Mouse (Mus musculus): ENCODE data around the gene Anapc5. TPM values are rescaled to one million over a fixed set of nuclear protein-coding genes. Genes with fewer than 3 reads are reported as not detected.

Anapc5 gene
- total and polyA plus RNA-seq, 3 experiments: 158 to 279 (median 196) TPM

DNA sequence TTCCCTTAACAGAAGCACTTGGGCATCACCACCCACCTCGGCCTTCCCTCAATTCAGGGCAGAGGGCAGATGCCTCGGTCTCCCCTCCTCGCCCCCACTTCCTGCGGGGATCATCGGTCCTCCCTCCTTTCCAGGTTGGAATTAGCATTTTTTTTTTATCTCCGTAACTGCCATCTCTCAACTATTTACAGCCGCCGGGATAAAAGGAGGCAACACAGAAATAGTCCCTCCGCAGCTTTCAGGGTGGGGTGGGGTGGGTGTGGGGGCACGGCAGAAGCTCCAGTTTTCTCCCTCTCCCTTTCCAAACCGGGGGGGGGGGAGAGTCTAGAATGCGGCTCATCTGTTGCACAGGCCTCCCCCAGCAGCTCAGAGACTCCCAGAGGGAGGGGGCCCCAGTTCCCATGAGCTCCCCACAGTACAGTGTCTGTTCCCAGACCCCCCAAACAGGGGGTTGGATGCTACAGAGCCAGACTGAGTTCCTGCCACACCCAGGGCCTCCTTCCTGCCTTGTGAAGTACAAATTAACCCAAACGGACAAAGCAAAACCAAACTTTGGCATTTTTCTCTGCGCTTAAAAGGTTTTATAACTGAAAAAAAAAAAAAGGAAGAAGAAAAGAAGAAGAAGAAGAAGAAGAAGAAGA, 45.4 kb downstream of the Anapc5 start:
- Histone ChIP-seq H3K9me3 (replicated peaks) (no peaks in the 10 kb centered on the region), H3K4me1 (ENCODE audit: insufficient read depth, low read depth, low read length) (peaks cover 44% of the 10 kb centered on the region), H3K4me3 (ENCODE audit: low read depth, low read length) (no peak overlapping the region; the same call in 1 of the 2 replicates), H3K27me3 (ENCODE audit: insufficient read depth, low read length) (peaks cover 6% of the 10 kb centered on the region; the same call in 1 of the 2 replicates), H3K36me3 (replicated peaks) (peaks cover 39% of the 10 kb centered on the region)
- no peak for TF ChIP-seq CTCF (IDR thresholded peaks at IDR 0.05; ENCODE audit: low read depth, low read length)
- no peak for TF ChIP-seq GATA1 (IDR thresholded peaks at IDR 0.05; ENCODE audit: borderline replicate concordance, low read length)
- no peak for ATAC-seq (ENCODE audit: extremely low read depth, insufficient number of reproducible peaks, low FRiP score, poor library complexity, severe bottlenecking)
- DNase-seq (ENCODE audit: low spot score): no peak

DNA sequence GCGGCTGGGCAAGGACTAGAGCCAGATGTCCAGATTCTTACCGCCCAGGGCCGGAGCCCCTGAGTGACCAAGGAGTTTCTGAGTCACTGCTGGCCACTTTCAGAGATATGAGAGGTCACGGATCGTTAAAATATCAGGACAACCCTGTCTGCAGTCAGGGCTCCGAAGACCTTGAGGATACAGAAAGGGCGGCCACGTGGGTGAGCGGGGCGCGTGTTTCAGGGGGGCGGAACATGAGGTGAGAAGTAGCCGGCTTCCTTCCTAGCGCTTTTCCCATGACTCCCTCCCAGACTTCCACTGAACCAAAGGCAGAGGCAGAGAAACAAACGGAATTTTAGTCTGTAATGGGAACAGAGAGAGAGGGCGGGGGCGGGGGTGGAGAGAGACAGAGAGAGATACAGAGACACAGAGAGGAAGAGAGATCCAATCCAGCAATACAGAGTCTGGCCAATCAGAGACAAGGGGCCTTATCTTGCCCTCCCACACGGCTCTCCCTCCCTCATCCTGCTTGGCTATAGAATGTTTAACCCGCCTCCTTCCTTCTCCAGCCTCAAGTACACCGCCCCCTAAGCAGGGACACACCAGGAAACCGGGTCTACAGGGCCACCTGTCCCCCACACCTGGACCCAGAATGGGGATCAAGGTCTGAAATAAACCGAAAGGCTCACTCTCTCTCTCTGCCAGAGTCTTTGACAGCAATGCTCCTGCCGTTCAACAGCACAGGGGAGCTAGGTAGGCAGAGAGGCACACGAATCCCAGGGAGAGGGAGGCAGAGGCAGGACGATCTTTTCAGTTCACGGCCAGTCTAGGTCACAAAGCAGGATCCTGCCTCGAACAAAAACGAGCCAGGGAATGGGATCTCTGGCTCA, 46.2 kb downstream of the Anapc5 start:
- Histone ChIP-seq H3K27me3 (ENCODE audit: insufficient read depth, low read length) (peaks cover 6% of the 10 kb centered on the region; the same call in 1 of the 2 replicates), H3K36me3 (replicated peaks) (peaks cover 44% of the 10 kb centered on the region), H3K4me1 (ENCODE audit: insufficient read depth, low read depth, low read length) (peaks cover 37% of the 10 kb centered on the region), H3K9me3 (replicated peaks) (no peaks in the 10 kb centered on the region), H3K4me3 (ENCODE audit: low read depth, low read length) (peak overlapping the region; percentile 8; the same call in 1 of the 2 replicates)
- DNase-seq (ENCODE audit: low spot score): peak; percentile 64
- peak; percentile 57 for ATAC-seq (ENCODE audit: extremely low read depth, insufficient number of reproducible peaks, low FRiP score, poor library complexity, severe bottlenecking)
- TF ChIP-seq TAL1 (conservative IDR thresholded peaks at IDR 0.05; ENCODE audit: low read depth, low read length): no peak; the same call in 1 of the 2 replicates
- no peak for TF ChIP-seq CTCF (IDR thresholded peaks at IDR 0.05; ENCODE audit: low read depth, low read length)
- TF ChIP-seq GATA2 (IDR thresholded peaks at IDR 0.05; ENCODE audit: borderline replicate concordance, low read depth, low read length): no peak
- TF ChIP-seq POLR2AphosphoS5 (IDR thresholded peaks at IDR 0.05; ENCODE audit: insufficient replicate concordance, low read depth, low read length): no peak
- TF ChIP-seq GATA1 (IDR thresholded peaks at IDR 0.05; ENCODE audit: borderline replicate concordance, low read length): no peak

DNA sequence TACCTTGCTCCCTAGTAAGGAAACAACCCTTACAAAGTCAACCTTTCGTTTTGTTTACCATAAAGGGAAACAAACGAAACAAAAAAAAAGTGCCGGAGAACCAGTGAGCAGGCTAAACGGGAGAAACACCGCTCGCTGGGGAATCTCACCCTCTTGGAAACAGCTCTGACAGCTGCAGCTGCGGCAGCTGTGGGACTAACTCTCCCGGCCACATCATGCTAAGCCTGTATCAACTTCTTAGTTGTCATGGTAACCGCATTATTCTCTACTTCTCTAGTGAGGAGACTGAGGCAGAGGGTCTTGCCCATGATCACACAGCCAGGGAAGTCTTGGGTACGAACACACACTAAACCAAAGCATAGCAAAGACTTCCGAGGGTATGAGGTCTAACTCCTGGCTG, 47.4 kb downstream of the Anapc5 start:
- TF ChIP-seq GATA2 (IDR thresholded peaks at IDR 0.05; ENCODE audit: borderline replicate concordance, low read depth, low read length) (no peak), GATA1 (IDR thresholded peaks at IDR 0.05; ENCODE audit: borderline replicate concordance, low read length) (no peak), TAL1 (conservative IDR thresholded peaks at IDR 0.05; ENCODE audit: low read depth, low read length) (no peak), POLR2AphosphoS5 (IDR thresholded peaks at IDR 0.05; ENCODE audit: insufficient replicate concordance, low read depth, low read length) (no peak), CTCF (IDR thresholded peaks at IDR 0.05; ENCODE audit: low read depth, low read length) (no peak)
- H3K4me1 ChIP-seq (ENCODE audit: insufficient read depth, low read depth, low read length): peaks cover 39% of the 10 kb centered on the region

DNA sequence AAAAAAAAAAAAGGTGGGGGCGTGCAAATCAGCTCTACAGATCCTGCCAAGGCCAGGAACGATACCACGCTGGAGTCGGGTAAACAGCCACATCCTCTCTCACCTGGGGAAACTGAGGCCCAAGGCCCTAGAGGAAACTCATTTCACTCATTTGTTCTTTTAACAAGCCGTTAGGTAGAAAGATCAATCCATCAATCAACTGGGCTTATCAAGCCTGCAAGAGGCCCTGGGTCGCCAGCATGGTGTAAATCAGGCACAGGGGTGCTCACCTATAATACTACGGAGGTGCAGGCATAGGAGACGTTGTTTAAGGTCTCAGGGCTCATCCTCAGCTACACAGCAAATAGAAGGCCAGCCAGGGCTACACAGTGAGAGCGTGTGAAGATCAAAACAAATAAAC, 49.7 kb downstream of the Anapc5 start:
- Histone ChIP-seq H3K4me3 (ENCODE audit: low read depth, low read length) (no peak overlapping the region), H3K27me3 (ENCODE audit: insufficient read depth, low read length) (no peaks in the 10 kb centered on the region), H3K36me3 (replicated peaks) (peaks cover 67% of the 10 kb centered on the region), H3K9me3 (replicated peaks) (no peaks in the 10 kb centered on the region), H3K4me1 (ENCODE audit: insufficient read depth, low read depth, low read length) (peaks cover 29% of the 10 kb centered on the region)
- ATAC-seq (ENCODE audit: extremely low read depth, insufficient number of reproducible peaks, low FRiP score, poor library complexity, severe bottlenecking) (no peak), DNase-seq (ENCODE audit: low spot score) (no peak)
- TF ChIP-seq POLR2AphosphoS5 (IDR thresholded peaks at IDR 0.05; ENCODE audit: insufficient replicate concordance, low read depth, low read length) (no peak), CTCF (IDR thresholded peaks at IDR 0.05; ENCODE audit: low read depth, low read length) (no peak), TAL1 (conservative IDR thresholded peaks at IDR 0.05; ENCODE audit: low read depth, low read length) (no peak), GATA2 (IDR thresholded peaks at IDR 0.05; ENCODE audit: borderline replicate concordance, low read depth, low read length) (no peak), GATA1 (IDR thresholded peaks at IDR 0.05; ENCODE audit: borderline replicate concordance, low read length) (no peak)

More for the DNA sequence above, 47.4 kb downstream of the Anapc5 start:
- ATAC-seq (ENCODE audit: extremely low read depth, insufficient number of reproducible peaks, low FRiP score, poor library complexity, severe bottlenecking): no peak
- Histone ChIP-seq H3K4me3 (ENCODE audit: low read depth, low read length) (no peak overlapping the region), H3K9me3 (replicated peaks) (no peaks in the 10 kb centered on the region), H3K27me3 (ENCODE audit: insufficient read depth, low read length) (peaks cover 5% of the 10 kb centered on the region; the same call in 1 of the 2 replicates), H3K36me3 (replicated peaks) (peaks cover 56% of the 10 kb centered on the region)
- no peak for DNase-seq (ENCODE audit: low spot score)

DNA sequence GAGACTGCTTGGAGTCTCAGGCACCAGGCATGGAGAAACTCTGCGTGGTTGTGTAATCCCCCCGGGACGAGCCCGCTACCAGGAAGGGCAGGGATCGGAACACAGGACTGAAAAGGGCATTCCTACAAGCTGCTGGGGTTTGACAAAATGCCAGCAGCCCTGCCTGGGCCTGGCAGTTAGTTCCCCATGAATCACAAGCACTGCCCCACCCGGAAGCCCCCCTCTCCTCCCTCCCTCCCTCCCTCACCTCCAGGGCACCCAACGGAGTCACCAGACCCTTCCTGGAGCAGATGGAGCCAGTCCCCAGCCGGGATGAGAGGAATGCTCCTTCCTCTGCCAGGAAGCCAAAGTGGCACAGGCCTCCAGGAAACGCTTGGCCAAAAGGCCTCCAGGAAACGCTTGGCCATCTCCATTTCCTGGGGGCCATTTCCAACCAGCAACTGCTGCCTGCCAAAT, 50.3 kb downstream of the Anapc5 start:
- TF ChIP-seq TAL1 (conservative IDR thresholded peaks at IDR 0.05; ENCODE audit: low read depth, low read length) (no peak), GATA2 (IDR thresholded peaks at IDR 0.05; ENCODE audit: borderline replicate concordance, low read depth, low read length) (no peak), CTCF (IDR thresholded peaks at IDR 0.05; ENCODE audit: low read depth, low read length) (no peak), GATA1 (IDR thresholded peaks at IDR 0.05; ENCODE audit: borderline replicate concordance, low read length) (no peak), POLR2AphosphoS5 (IDR thresholded peaks at IDR 0.05; ENCODE audit: insufficient replicate concordance, low read depth, low read length) (no peak)
- no peaks in the 10 kb centered on the region for H3K9me3 ChIP-seq (replicated peaks)
- H3K36me3 ChIP-seq (replicated peaks): peaks cover 70% of the 10 kb centered on the region
- ATAC-seq (ENCODE audit: extremely low read depth, insufficient number of reproducible peaks, low FRiP score, poor library complexity, severe bottlenecking) (no peak), DNase-seq (ENCODE audit: low spot score) (no peak)
- peaks cover 29% of the 10 kb centered on the region for H3K4me1 ChIP-seq (ENCODE audit: insufficient read depth, low read depth, low read length)
- H3K4me3 ChIP-seq (ENCODE audit: low read depth, low read length): no peak overlapping the region
- H3K27me3 ChIP-seq (ENCODE audit: insufficient read depth, low read length): no peaks in the 10 kb centered on the region

DNA sequence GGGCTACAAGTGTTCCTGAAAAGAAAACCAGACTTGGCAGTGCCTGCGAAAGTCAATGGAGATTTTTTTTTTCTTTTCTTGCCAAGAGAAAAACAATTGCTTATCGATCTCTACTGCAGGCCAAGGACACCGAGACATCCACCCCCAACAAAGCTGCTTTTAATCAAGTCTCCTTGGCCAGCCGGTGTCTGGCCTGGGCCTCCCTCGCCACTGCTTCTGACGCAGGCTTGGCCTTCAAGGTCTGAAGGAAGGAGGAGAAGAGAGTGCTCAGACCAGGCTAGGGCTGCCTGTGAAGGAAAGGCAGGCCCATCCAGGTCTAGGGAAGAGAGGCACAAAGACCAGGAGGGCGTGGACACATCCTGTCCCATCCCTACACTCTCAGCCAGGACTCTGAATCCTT, 50.8 kb downstream of the Anapc5 start:
- Histone ChIP-seq H3K4me1 (ENCODE audit: insufficient read depth, low read depth, low read length) (peaks cover 26% of the 10 kb centered on the region), H3K9me3 (replicated peaks) (no peaks in the 10 kb centered on the region), H3K36me3 (replicated peaks) (peaks cover 68% of the 10 kb centered on the region), H3K4me3 (ENCODE audit: low read depth, low read length) (no peak overlapping the region), H3K27me3 (ENCODE audit: insufficient read depth, low read length) (no peaks in the 10 kb centered on the region)
- DNase-seq (ENCODE audit: low spot score): no peak
- no peak for ATAC-seq (ENCODE audit: extremely low read depth, insufficient number of reproducible peaks, low FRiP score, poor library complexity, severe bottlenecking)
- no peak for TF ChIP-seq POLR2AphosphoS5 (IDR thresholded peaks at IDR 0.05; ENCODE audit: insufficient replicate concordance, low read depth, low read length)
- TF ChIP-seq GATA1 (IDR thresholded peaks at IDR 0.05; ENCODE audit: borderline replicate concordance, low read length): no peak
- no peak for TF ChIP-seq TAL1 (conservative IDR thresholded peaks at IDR 0.05; ENCODE audit: low read depth, low read length)
- TF ChIP-seq CTCF (IDR thresholded peaks at IDR 0.05; ENCODE audit: low read depth, low read length): no peak
- no peak for TF ChIP-seq GATA2 (IDR thresholded peaks at IDR 0.05; ENCODE audit: borderline replicate concordance, low read depth, low read length)
